Mouse (Mus musculus) liver, embryonic 14.5 days (tissue): Measurements from ENCODE around the gene Jam2. TPM values are rescaled to one million over a fixed set of nuclear protein-coding genes. Genes with fewer than 3 reads are reported as not detected.

Experiments used
- ATAC-seq: fragments of 200-750 bp; cut with Nextera tagmentation; 2 replicates; pipeline ENCODE4 v1.8.0; 2017; ENCODE audit warnings: moderate number of reproducible peaks, mild to moderate bottlenecking, moderate library complexity; ENCODE audit not compliant: insufficient read depth
- DNase-seq, 3 experiments: peaks; one replicate each; pipeline ENCODE4 v3.0.0-alpha.2; 2012 to 2013; ENCODE audit warnings: low read depth in 3 of 3, low spot score in 3 of 3
- H3K27ac ChIP-seq: fragments of 300-500 bp; sonication (generic); 2 replicates; pipeline ENCODE4 v1.5.1; 2014; ENCODE audit warnings: moderate library complexity, mild to moderate bottlenecking, control low read depth, inconsistent platforms
- H3K27me3 ChIP-seq: fragments of 300-500 bp; sonication (generic); 2 replicates; pipeline ENCODE4 v1.6.1; 2014; ENCODE audit warnings: mild to moderate bottlenecking, low read length, moderate library complexity; ENCODE audit not compliant: control insufficient read depth, insufficient read depth
- H3K36me3 ChIP-seq: fragments of 300-500 bp; sonication (generic); replicated peaks from 2 replicates; pipeline ENCODE4 v1.6.1; 2014; ENCODE audit warnings: low read depth; ENCODE audit not compliant: control insufficient read depth, insufficient read depth
- H3K4me1 ChIP-seq, 2 experiments: fragments of 200-500 bp in 1 of 2; fragments of 300-500 bp in 1 of 2; sonication (generic) in 1 of 2; replicated peaks; 2 replicates each; pipeline ENCODE4 v1.6.1; 2012 to 2014; ENCODE audit warnings: antibody characterized with exemption in 1 of 2, inconsistent platforms in 1 of 2, low read length in 1 of 2; ENCODE audit not compliant: control insufficient read depth in 2 of 2, insufficient read depth in 2 of 2
- H3K4me2 ChIP-seq: fragments of 300-500 bp; sonication (generic); 2 replicates; pipeline ENCODE4 v1.6.1; 2014; ENCODE audit warnings: low read depth, mild to moderate bottlenecking, control low read depth, moderate library complexity
- H3K4me3 ChIP-seq, 2 experiments: fragments of 200-500 bp in 1 of 2; fragments of 300-500 bp in 1 of 2; sonication (generic) in 1 of 2; 2 replicates each; pipeline ENCODE4 v1.5.1; 2012 to 2014; ENCODE audit warnings: low read depth in 2 of 2, low read length in 2 of 2, mild to moderate bottlenecking in 2 of 2, control low read depth in 1 of 2, inconsistent platforms in 1 of 2, moderate library complexity in 1 of 2; ENCODE audit not compliant: insufficient read depth in 1 of 2
- H3K9ac ChIP-seq: fragments of 300-500 bp; sonication (generic); replicated peaks from 2 replicates; pipeline ENCODE4 v1.6.1; 2014; ENCODE audit warnings: mild to moderate bottlenecking, control low read depth, moderate library complexity
- H3K9me3 ChIP-seq: fragments of 300-500 bp; sonication (generic); 2 replicates; pipeline ENCODE4 v1.6.1; 2016; ENCODE audit warnings: low read length, mixed read lengths; ENCODE audit not compliant: control insufficient read depth
- CTCF ChIP-seq: IDR thresholded peaks from 2 replicates; pipeline ENCODE4 v1.5.1; 2016; ENCODE audit warnings: antibody characterized with exemption, low read depth, control low read depth
- EP300 ChIP-seq: IDR thresholded peaks from 2 replicates; pipeline ENCODE4 v1.6.1; 2016; ENCODE audit warnings: antibody characterized with exemption, low read depth
- whole genome bisulfite sequencing: fragments of 180-500 bp; shearing (Covaris S2); extraction: QIAGEN DNeasy Blood & Tissue Kit; methylation state at CpG from one replicate; pipeline ENCODE4 v1.1.7; 2014; ENCODE audit not compliant: insufficient replicate concordance; 5-methylcytosine and 5-hydroxymethylcytosine counted together
- polyA plus RNA-seq, 2 experiments: library from polyadenylated mRNA; depleted of rRNA in 1 of 2; stranded (reverse) in 1 of 2; unstranded in 1 of 2; fragments of >200 nt; fragmentation: Nextera tagmentation in 1 of 2; extraction: Ambion mirVana in 1 of 2; gene quantifications; 2 replicates each; pipeline versions ENCODE4 v1.2.1 to v1.2.3; 2012 to 2014

Jam2 gene
- polyA plus RNA-seq, 2 experiments = 0.87 to 1.7 TPM

DNA sequence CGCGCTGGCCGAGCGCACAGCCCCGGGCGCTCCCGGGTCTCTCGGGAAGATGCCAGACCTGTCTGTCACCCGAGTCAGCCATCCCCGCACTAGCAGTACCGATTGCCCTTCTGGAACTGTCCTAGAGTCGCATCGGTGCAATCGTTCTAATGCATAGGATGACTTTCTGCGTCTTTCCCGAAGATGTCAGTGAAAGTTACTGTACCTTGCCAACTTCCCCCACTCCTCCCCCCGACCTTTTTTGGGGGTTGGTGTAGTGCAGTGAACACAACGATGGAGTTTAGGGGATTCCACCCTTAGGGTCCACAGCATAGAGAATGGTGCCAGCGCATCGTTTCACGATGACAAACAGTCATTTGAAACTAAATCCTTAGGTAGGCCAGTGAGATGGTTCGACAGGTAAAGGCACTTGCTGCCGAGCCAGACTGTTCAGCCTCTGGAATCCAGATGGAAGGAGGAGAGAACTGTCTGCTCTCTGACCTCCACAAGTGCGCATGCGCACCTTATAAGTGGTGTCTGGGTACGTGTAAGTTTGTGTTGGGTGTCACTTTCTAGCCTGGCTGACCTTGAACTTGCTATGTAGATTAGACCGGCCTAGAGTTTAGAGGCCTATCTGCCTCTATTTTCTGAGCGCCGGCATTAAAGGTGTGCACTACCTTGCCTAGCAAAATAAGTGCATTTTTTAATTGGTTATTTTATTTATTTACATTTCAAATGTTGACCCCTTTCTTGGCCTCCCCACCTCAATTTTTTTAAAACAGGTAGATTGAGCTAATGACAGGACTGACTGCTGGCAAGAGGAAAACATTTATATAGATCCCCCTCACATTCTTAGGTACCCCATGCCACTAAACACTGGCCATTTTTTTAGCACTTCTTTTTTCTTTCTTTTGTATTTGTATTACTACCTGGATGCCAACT lies 62.2 kb downstream of the Jam2 start:
- Histone ChIP-seq H3K9ac (peak overlapping the region; percentile 96), H3K4me1 (peaks cover 0 to 12% of the 10 kb centered on the region in 2 experiments; a peak in 3 of 4 replicates), H3K36me3 (peaks cover 4% of the 10 kb centered on the region), H3K27me3 (no peaks in the 10 kb centered on the region), H3K9me3 (no peaks in the 10 kb centered on the region), H3K27ac (peak overlapping the region; percentile 90), H3K4me3 (peak overlapping the region; percentile 77 to 99), H3K4me2 (peak overlapping the region; percentile 71)
- 0 out of 2 replicates have a peak, but pooled peaks have one; percentile 9 for ATAC-seq
- 4% methylated on average over 29 of the region's 29 CpGs for WGBS
- TF ChIP-seq EP300 = no peak
- TF ChIP-seq CTCF = no peak
- peak; percentile 62 to 68 (median 64) for DNase-seq

GRCm38 (mm10) chr16:84838576-84838975 lies 64.7 kb downstream of the Jam2 start:
- 74% methylated on average over 2 of the region's 2 CpGs for WGBS
- H3K36me3 ChIP-seq = peaks cover 6% of the 10 kb centered on the region
- no peaks in the 10 kb centered on the region for H3K27me3 ChIP-seq

DNA sequence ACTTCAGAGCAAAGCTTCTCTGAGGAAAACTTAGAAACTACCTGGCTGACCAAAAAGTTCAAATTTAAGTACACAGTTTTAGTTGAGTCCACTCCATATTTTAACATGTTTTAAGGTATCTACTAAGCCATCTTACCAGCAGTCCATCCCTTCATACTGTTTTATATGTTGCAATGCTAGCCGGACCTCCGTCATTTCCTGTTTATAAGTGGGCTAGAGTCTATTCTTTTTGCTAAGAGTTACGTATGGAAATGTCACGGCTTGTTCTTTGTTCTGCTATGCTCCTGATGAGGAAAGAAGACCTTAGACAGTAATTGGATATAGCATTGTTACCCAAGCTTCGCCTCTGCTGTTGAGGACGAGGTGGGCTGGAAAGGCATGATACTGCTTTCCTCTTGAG lies 79.6 kb downstream of the Jam2 start:
- Histone ChIP-seq H3K27ac (no peak overlapping the region), H3K4me2 (no peak overlapping the region), H3K9me3 (no peaks in the 10 kb centered on the region), H3K4me3 (no peak overlapping the region), H3K4me1 (no peaks in the 10 kb centered on the region), H3K9ac (no peak overlapping the region), H3K27me3 (no peaks in the 10 kb centered on the region), H3K36me3 (peaks cover 37% of the 10 kb centered on the region)
- TF ChIP-seq EP300 (no peak), CTCF (no peak)
- DNase-seq = no peak
- 85% methylated on average over 6 of the region's 6 CpGs for WGBS
- no peak for ATAC-seq

More at GRCm38 (mm10) chr16:84838576-84838975, 64.7 kb downstream of the Jam2 start:
- ATAC-seq = no peak
- DNase-seq = no peak
- TF ChIP-seq EP300 = no peak
- no peak overlapping the region for H3K9ac ChIP-seq
- H3K27ac ChIP-seq = no peak overlapping the region
- H3K4me2 ChIP-seq = no peak overlapping the region
- no peak overlapping the region for H3K4me3 ChIP-seq
- no peaks in the 10 kb centered on the region for H3K9me3 ChIP-seq
- peaks cover 0 to 12% of the 10 kb centered on the region in 2 experiments; a peak in 3 of 4 replicates for H3K4me1 ChIP-seq

- Histone ChIP-seq H3K36me3 (peaks cover 12% of the 10 kb centered on the region), H3K9me3 (no peaks in the 10 kb centered on the region), H3K4me2 (no peak overlapping the region), H3K27me3 (no peaks in the 10 kb centered on the region), H3K27ac (no peak overlapping the region), H3K4me3 (no peak overlapping the region), H3K4me1 (no peaks in the 10 kb centered on the region), H3K9ac (no peak overlapping the region)
- TF ChIP-seq EP300 = no peak
- no peak for TF ChIP-seq CTCF
- no peak for ATAC-seq
- no peak for DNase-seq
- 71% methylated on average over 8 of the region's 8 CpGs for WGBS
Observed at GRCm38 (mm10) chr16:84864656-84865055, 90.7 kb downstream of the Jam2 start.

- no peak overlapping the region for H3K27ac ChIP-seq
- no peaks in the 10 kb centered on the region for H3K27me3 ChIP-seq
- ATAC-seq (no peak), DNase-seq (no peak)
- no peak overlapping the region for H3K9ac ChIP-seq
- WGBS = 62% methylated on average over 8 of the region's 8 CpGs
- no peak overlapping the region for H3K4me2 ChIP-seq
- H3K4me3 ChIP-seq = no peak overlapping the region
- H3K4me1 ChIP-seq = no peaks in the 10 kb centered on the region
- no peaks in the 10 kb centered on the region for H3K36me3 ChIP-seq
- no peaks in the 10 kb centered on the region for H3K9me3 ChIP-seq
- TF ChIP-seq CTCF = no peak
- TF ChIP-seq EP300 = no peak
Observed at GRCm38 (mm10) chr16:84873805-84874204, 99.9 kb downstream of the Jam2 start.
